Mouse (Mus musculus): ENCODE results near the gene Ets2. TPM values are rescaled to one million over a fixed set of nuclear protein-coding genes. Genes with fewer than 3 reads are reported as not detected.
"Not testable (repeated sequence)": the region's sequence is repeated elsewhere in the genome, so short reads cannot be mapped to it uniquely, and the experiment has no call there.

Ets2 gene
- total RNA-seq, 2 experiments from 2014 or later, result 64.8 to 73.7 TPM

- DNase-seq (ENCODE audit: low spot score in 2 of 2), result no peak
These were observed 61.3 kb downstream of the Ets2 start for GRCm38 (mm10) chr16:95763201-95763600.

- DNase-seq (ENCODE audit: low spot score in 2 of 2), result not testable (repeated sequence)
These were observed 62.2 kb downstream of the Ets2 start for GRCm38 (mm10) chr16:95764041-95764440.

GRCm38 (mm10) chr16:95766181-95766580 lies 64.3 kb downstream of the Ets2 start:
- no peak for DNase-seq (ENCODE audit: low spot score in 2 of 2)

- no peak for DNase-seq (ENCODE audit: low spot score in 2 of 2)
These were observed 65.4 kb downstream of the Ets2 start for GRCm38 (mm10) chr16:95767246-95767645.

GRCm38 (mm10) chr16:95769066-95769995 lies 67.5 kb downstream of the Ets2 start:
- no peak for DNase-seq (ENCODE audit: low spot score in 2 of 2)

- DNase-seq (ENCODE audit: low spot score in 2 of 2), result no peak
These were observed 68.1 kb downstream of the Ets2 start for GRCm38 (mm10) chr16:95769996-95770334.

- no peak for DNase-seq (ENCODE audit: low spot score in 2 of 2)
These were observed 68.5 kb downstream of the Ets2 start for GRCm38 (mm10) chr16:95770402-95770801.

Other genes with a start within 250 kb of the Ets2 start
- gene Erg, start 115.5 kb upstream of the Ets2 start, total RNA-seq (2021), result 10 to 100 TPM; 26.8 to 27.0 TPM

Data from adrenal gland, postnatal 4 days (tissue).